Mouse (Mus musculus) testis, adult 2 months (tissue): ENCODE measurements around the gene Atxn1.

Experiments used
- CTCF ChIP-seq: fragments of 200-500 bp; IDR thresholded peaks from 2 replicates; pipeline ENCODE4 v1.5.1; 2012; ENCODE audit warnings: low read depth, mild to moderate bottlenecking, inconsistent platforms, low read length, moderate library complexity; ENCODE audit not compliant: control insufficient read depth, insufficient read depth, insufficient replicate concordance
- POLR2A ChIP-seq: fragments of 200-500 bp; IDR thresholded peaks from 2 replicates; pipeline ENCODE4 v1.6.1; 2012; ENCODE audit warnings: low read depth, mild to moderate bottlenecking, inconsistent platforms, low read length, moderate library complexity; ENCODE audit not compliant: control insufficient read depth

DNA sequence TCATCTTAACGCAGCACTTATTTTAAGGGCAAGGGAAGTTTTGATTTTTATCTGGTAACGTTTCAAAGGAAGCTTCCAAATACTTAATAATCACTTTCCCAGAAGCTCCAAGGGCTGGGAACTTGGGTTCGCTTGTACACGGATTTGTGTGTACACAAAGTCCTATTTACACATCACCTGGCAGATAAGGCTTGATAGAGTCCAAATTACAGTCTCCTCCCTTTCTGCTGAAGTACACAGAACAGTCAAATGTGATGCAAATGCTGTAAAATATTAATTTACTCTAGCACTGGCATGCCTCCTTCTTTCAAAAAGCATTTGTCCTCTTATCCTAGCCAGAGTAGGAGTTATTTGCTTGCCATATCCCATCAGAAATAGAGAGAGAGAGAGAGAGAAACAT, 6.5 kb downstream of the Atxn1 start:
- TF ChIP-seq CTCF (no peak), POLR2A (no peak)
